Mouse (Mus musculus): Measurements from ENCODE around the gene Igfals.

GRCm38 (mm10) chr17:24885356-24886133, 19.7 kb downstream of the Igfals start:
- TF ChIP-seq CTCF (IDR thresholded peaks at IDR 0.05; ENCODE audit: borderline replicate concordance, control insufficient read depth, extremely low read depth, insufficient read depth, low read length, poor library complexity) (no peak), POLR2A (IDR thresholded peaks at IDR 0.05; ENCODE audit: control insufficient read depth, extremely low read depth, insufficient read depth, low read length, poor library complexity) (no peak)
